Mouse (Mus musculus) kidney, adult 2 months (tissue): ENCODE data around the gene Sfxn2. TPM values are rescaled to one million over a fixed set of nuclear protein-coding genes. Genes with fewer than 3 reads are reported as not detected.

Source experiments
- DNase-seq: peaks from one replicate; pipeline ENCODE4 v3.0.0; 2021
- H3K27ac ChIP-seq: fragments of 200-500 bp; 2 replicates; pipeline ENCODE4 v1.5.1; 2012; ENCODE audit warnings: low read depth, low read length, control low read depth, inconsistent platforms; ENCODE audit not compliant: insufficient read depth
- H3K27me3 ChIP-seq: fragments of 200-500 bp; replicated peaks from 2 replicates; pipeline ENCODE4 v1.6.1; 2012; ENCODE audit warnings: mild to moderate bottlenecking, moderate library complexity, low read length, inconsistent platforms; ENCODE audit not compliant: control insufficient read depth, insufficient read depth
- H3K36me3 ChIP-seq: fragments of 200-500 bp; 2 replicates; pipeline ENCODE4 v1.6.1; 2012; ENCODE audit warnings: mild to moderate bottlenecking, moderate library complexity, low read length, inconsistent platforms; ENCODE audit not compliant: control insufficient read depth, insufficient read depth
- H3K4me1 ChIP-seq: fragments of 200-500 bp; 2 replicates; pipeline ENCODE4 v1.6.1; 2011; ENCODE audit warnings: low read length; ENCODE audit not compliant: control insufficient read depth, insufficient read depth
- H3K4me3 ChIP-seq: fragments of 200-500 bp; 2 replicates; pipeline ENCODE4 v1.5.1; 2011; ENCODE audit warnings: mild to moderate bottlenecking, low read depth, low read length, control low read depth; ENCODE audit not compliant: insufficient read depth
- CTCF ChIP-seq: fragments of 200-500 bp; conservative IDR thresholded peaks from 2 replicates; pipeline ENCODE4 v1.5.1; 2011; ENCODE audit warnings: low read depth, mild to moderate bottlenecking, control low read depth, low read length, moderate library complexity, mixed read lengths; ENCODE audit not compliant: insufficient read depth, insufficient read length
- POLR2A ChIP-seq: fragments of 200-500 bp; IDR thresholded peaks from one replicate; pipeline ENCODE4 v1.6.1; 2011; ENCODE audit warnings: low read depth, low read length, control low read depth
- WGBS: fragments of 180-500 bp; shearing (Covaris S2); methylation state at CpG from one replicate; pipeline ENCODE4 v1.1.7; 2018; 5-methylcytosine and 5-hydroxymethylcytosine counted together
- polyA plus RNA-seq: library from polyadenylated mRNA; depleted of rRNA; stranded (reverse); fragments of >200 nt; gene quantifications from 2 replicates; pipeline ENCODE4 v1.2.3, GENCODE M21; 2012

Sfxn2 gene
- polyA plus RNA-seq, 1 experiment, result 23.0 TPM

- Histone ChIP-seq H3K4me1 (no peaks in the 10 kb centered on the region), H3K27me3 (no peaks in the 10 kb centered on the region), H3K36me3 (no peaks in the 10 kb centered on the region; the same call in 1 of the 2 replicates), H3K27ac (no peak overlapping the region), H3K4me3 (no peak overlapping the region)
- TF ChIP-seq POLR2A, result no peak
- no peak for TF ChIP-seq CTCF
- DNase-seq, result no peak
- WGBS, result 83% methylated on average over 10 of the region's 10 CpGs
Observed at GRCm38 (mm10) chr19:46548110-46548509, 25.1 kb upstream of the Sfxn2 start.

GRCm38 (mm10) chr19:46550385-46550784, 22.8 kb upstream of the Sfxn2 start:
- Histone ChIP-seq H3K27me3 (no peaks in the 10 kb centered on the region), H3K27ac (no peak overlapping the region), H3K4me3 (no peak overlapping the region), H3K4me1 (no peaks in the 10 kb centered on the region), H3K36me3 (no peaks in the 10 kb centered on the region; the same call in 1 of the 2 replicates)
- TF ChIP-seq CTCF (no peak), POLR2A (no peak)
- WGBS, result 93% methylated on average over 4 of the region's 4 CpGs
- no peak for DNase-seq

- Histone ChIP-seq H3K4me3 (no peak overlapping the region), H3K36me3 (no peaks in the 10 kb centered on the region; the same call in 1 of the 2 replicates), H3K27ac (no peak overlapping the region), H3K27me3 (no peaks in the 10 kb centered on the region), H3K4me1 (no peaks in the 10 kb centered on the region)
- WGBS, result 85% methylated on average over 4 of the region's 4 CpGs
- no peak for TF ChIP-seq CTCF
- no peak for TF ChIP-seq POLR2A
- DNase-seq, result no peak
Observed at GRCm38 (mm10) chr19:46552496-46552895, 20.7 kb upstream of the Sfxn2 start.

GRCm38 (mm10) chr19:46553541-46553955, 19.6 kb upstream of the Sfxn2 start:
- TF ChIP-seq CTCF (no peak), POLR2A (no peak)
- no peak overlapping the region for H3K27ac ChIP-seq
- no peaks in the 10 kb centered on the region for H3K4me1 ChIP-seq
- no peak for DNase-seq
- no peak overlapping the region for H3K4me3 ChIP-seq
- 67% methylated on average over 11 of the region's 11 CpGs for WGBS
- H3K36me3 ChIP-seq, result no peaks in the 10 kb centered on the region; the same call in 1 of the 2 replicates
- H3K27me3 ChIP-seq, result no peaks in the 10 kb centered on the region

- peaks cover 6% of the 10 kb centered on the region; the same call in 1 of the 2 replicates for H3K4me1 ChIP-seq
- 84% methylated on average over 8 of the region's 8 CpGs for WGBS
- TF ChIP-seq CTCF (no peak), POLR2A (no peak)
- H3K4me3 ChIP-seq, result no peak overlapping the region
- H3K36me3 ChIP-seq, result no peaks in the 10 kb centered on the region
- DNase-seq, result no peak
- no peak overlapping the region for H3K27ac ChIP-seq
- no peaks in the 10 kb centered on the region for H3K27me3 ChIP-seq
Observed at GRCm38 (mm10) chr19:46558009-46558408, 15.2 kb upstream of the Sfxn2 start.

GRCm38 (mm10) chr19:46558631-46559030, 14.5 kb upstream of the Sfxn2 start:
- no peaks in the 10 kb centered on the region for H3K27me3 ChIP-seq
- 69% methylated on average over 12 of the region's 12 CpGs for WGBS
- TF ChIP-seq POLR2A (no peak), CTCF (no peak)
- DNase-seq, result peak; percentile 51
- H3K4me1 ChIP-seq, result peaks cover 8% of the 10 kb centered on the region; the same call in 1 of the 2 replicates
- no peaks in the 10 kb centered on the region for H3K36me3 ChIP-seq
- no peak overlapping the region for H3K4me3 ChIP-seq
- H3K27ac ChIP-seq, result no peak overlapping the region

GRCm38 (mm10) chr19:46562132-46562531, 11.0 kb upstream of the Sfxn2 start:
- no peak for TF ChIP-seq POLR2A
- TF ChIP-seq CTCF, result peak; percentile 81
- H3K27me3 ChIP-seq, result no peaks in the 10 kb centered on the region
- 13% methylated on average over 1 of the region's 1 CpGs for WGBS
- peak; percentile 80 for DNase-seq
- H3K4me3 ChIP-seq, result no peak overlapping the region
- H3K36me3 ChIP-seq, result no peaks in the 10 kb centered on the region
- H3K4me1 ChIP-seq, result peaks cover 8% of the 10 kb centered on the region; the same call in 1 of the 2 replicates
- H3K27ac ChIP-seq, result no peak overlapping the region
